Mouse (Mus musculus): ENCODE data around the gene Kpna3.
"Not testable (repeated sequence)": the region's sequence is repeated elsewhere in the genome, so short reads cannot be mapped to it uniquely, and the experiment has no call there.

Kpna3 gene

GRCm38 (mm10) chr14:61404941-61405340 is 34.7 kb downstream of the Kpna3 start:
- no peak for DNase-seq (ENCODE audit: extremely low spot score, low spot score)

- no peak for DNase-seq (ENCODE audit: extremely low spot score, low spot score)
Measured at GRCm38 (mm10) chr14:61394745-61395144, 44.9 kb downstream of the Kpna3 start.

GRCm38 (mm10) chr14:61390586-61390985 is 49.1 kb downstream of the Kpna3 start:
- DNase-seq (ENCODE audit: extremely low spot score, low spot score): no peak

GRCm38 (mm10) chr14:61367290-61367689 is 72.4 kb downstream of the Kpna3 start:
- no peak for DNase-seq (ENCODE audit: extremely low spot score, low spot score)

GRCm38 (mm10) chr14:61364656-61365055 is 75.0 kb downstream of the Kpna3 start:
- no peak for DNase-seq (ENCODE audit: extremely low spot score, low spot score)

- DNase-seq (ENCODE audit: extremely low spot score, low spot score): no peak
Measured at GRCm38 (mm10) chr14:61363734-61364133, 75.9 kb downstream of the Kpna3 start.

GRCm38 (mm10) chr14:61362268-61362667 is 77.4 kb downstream of the Kpna3 start:
- no peak for DNase-seq (ENCODE audit: extremely low spot score, low spot score)

GRCm38 (mm10) chr14:61360981-61361511 is 78.6 kb downstream of the Kpna3 start:
- no peak for DNase-seq (ENCODE audit: extremely low spot score, low spot score)

- DNase-seq (ENCODE audit: extremely low spot score, low spot score): peak; percentile 90
Measured at GRCm38 (mm10) chr14:61360131-61360980, 79.3 kb downstream of the Kpna3 start, which contains the start of gene Ebpl. Gene Ebpl (minus strand): TSS chr14:61360439.

GRCm38 (mm10) chr14:61354251-61355235 is 85.1 kb downstream of the Kpna3 start:
- no peak for DNase-seq (ENCODE audit: extremely low spot score, low spot score)

GRCm38 (mm10) chr14:61350808-61351207 is 88.9 kb downstream of the Kpna3 start:
- DNase-seq (ENCODE audit: extremely low spot score, low spot score): no peak

GRCm38 (mm10) chr14:61349876-61350275 is 89.8 kb downstream of the Kpna3 start:
- no peak for DNase-seq (ENCODE audit: extremely low spot score, low spot score)

- no peak for DNase-seq (ENCODE audit: extremely low spot score, low spot score)
Measured at GRCm38 (mm10) chr14:61346827-61347698, 92.6 kb downstream of the Kpna3 start.

- DNase-seq (ENCODE audit: extremely low spot score, low spot score): no peak
Measured at GRCm38 (mm10) chr14:61344590-61344989, 95.1 kb downstream of the Kpna3 start.

- no peak for DNase-seq (ENCODE audit: extremely low spot score, low spot score)
Measured at GRCm38 (mm10) chr14:61339381-61339780, 100.3 kb downstream of the Kpna3 start.

GRCm38 (mm10) chr14:61330996-61331561 is 108.6 kb downstream of the Kpna3 start:
- peak; percentile 78 for DNase-seq (ENCODE audit: extremely low spot score, low spot score)

GRCm38 (mm10) chr14:61330591-61330990 is 109.1 kb downstream of the Kpna3 start:
- no peak for DNase-seq (ENCODE audit: extremely low spot score, low spot score)

GRCm38 (mm10) chr14:61327618-61328450 is 111.8 kb downstream of the Kpna3 start:
- peak; percentile 48 for DNase-seq (ENCODE audit: extremely low spot score, low spot score)

- DNase-seq (ENCODE audit: extremely low spot score, low spot score): not testable (repeated sequence)
Measured at GRCm38 (mm10) chr14:61327007-61327406, 112.7 kb downstream of the Kpna3 start.
